Mouse (Mus musculus) splenic B cell, adult 2 months (primary cell): ENCODE measurements at regions not wholly inside any gene's neighbourhood (a gene's known extent, or its start where the extent isn't known, plus 50 kb on each side); places are given as distances from the start of the nearest gene placed in this dataset.

Source experiments
- DNase-seq: peaks from one replicate; pipeline ENCODE4 v3.0.0-alpha.2; 2011; ENCODE audit warnings: low read depth, low spot score
- H3K27me3 ChIP-seq: 2 replicates; pipeline ENCODE4 v1.6.1; 2012; ENCODE audit warnings: mild to moderate bottlenecking, low read length, moderate library complexity, mixed read lengths; ENCODE audit not compliant: control insufficient read depth, poor library complexity, insufficient read depth, severe bottlenecking
- H3K36me3 ChIP-seq: 2 replicates; pipeline ENCODE4 v1.6.1; 2012; ENCODE audit warnings: mild to moderate bottlenecking, low read length, moderate library complexity, mixed read lengths; ENCODE audit not compliant: control insufficient read depth, poor library complexity, insufficient read depth, severe bottlenecking

- H3K36me3 ChIP-seq = no peaks in the 10 kb centered on the region
- H3K27me3 ChIP-seq = no peaks in the 10 kb centered on the region
- no peak for DNase-seq
These were observed 231.6 kb upstream of the Nfe2l3 start for GRCm38 (mm10) chr6:51200837-51201236.

DNA sequence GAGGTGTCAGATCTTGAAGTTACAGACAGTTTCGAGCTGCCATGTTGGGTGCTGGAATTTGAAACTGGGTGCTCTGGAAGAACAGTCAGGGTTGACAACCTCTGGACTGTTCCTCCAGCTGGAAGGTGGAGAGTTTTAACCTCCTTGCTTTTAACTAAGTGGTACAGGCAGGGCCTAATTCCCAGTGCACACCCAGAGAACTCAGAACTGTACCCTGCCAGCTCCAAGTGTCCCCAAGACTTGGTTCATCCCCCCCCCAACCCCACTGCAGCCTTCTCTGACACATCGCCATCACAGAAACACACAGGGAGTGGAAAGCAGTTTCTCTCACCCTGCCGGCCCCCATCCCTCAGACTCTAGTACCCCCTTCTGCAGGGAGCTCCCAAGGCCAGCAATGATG is 228.2 kb upstream of the Nfe2l3 start:
- Histone ChIP-seq H3K27me3 (no peaks in the 10 kb centered on the region), H3K36me3 (no peaks in the 10 kb centered on the region)
- DNase-seq = no peak

DNA sequence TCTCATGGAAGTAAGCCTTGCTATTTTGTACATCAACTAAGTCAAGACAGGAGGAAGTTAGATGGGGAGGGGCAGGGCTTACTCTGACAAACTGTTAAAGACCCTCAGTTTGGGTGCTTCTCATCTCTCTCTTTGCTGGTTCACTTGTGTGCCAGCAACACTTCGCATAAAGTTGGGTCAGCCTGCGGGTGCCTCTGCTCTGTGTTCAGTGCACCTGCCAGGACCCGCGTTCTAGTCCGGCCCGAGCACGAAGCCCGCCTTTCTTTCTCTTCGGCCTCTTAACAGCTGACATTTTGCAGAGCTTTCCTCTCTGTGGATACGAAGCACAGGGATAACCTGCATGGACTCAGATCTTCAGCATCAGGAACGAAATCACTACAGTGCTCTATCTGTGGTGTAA is 227.1 kb upstream of the Nfe2l3 start:
- no peak for DNase-seq
- H3K27me3 ChIP-seq = no peaks in the 10 kb centered on the region

GRCm38 (mm10) chr6:51206712-51207505 is 225.6 kb upstream of the Nfe2l3 start:
- H3K36me3 ChIP-seq = no peaks in the 10 kb centered on the region
- DNase-seq = peak; percentile 74
- no peaks in the 10 kb centered on the region for H3K27me3 ChIP-seq

More for the DNA sequence above, 227.1 kb upstream of the Nfe2l3 start:
- no peaks in the 10 kb centered on the region for H3K36me3 ChIP-seq

DNA sequence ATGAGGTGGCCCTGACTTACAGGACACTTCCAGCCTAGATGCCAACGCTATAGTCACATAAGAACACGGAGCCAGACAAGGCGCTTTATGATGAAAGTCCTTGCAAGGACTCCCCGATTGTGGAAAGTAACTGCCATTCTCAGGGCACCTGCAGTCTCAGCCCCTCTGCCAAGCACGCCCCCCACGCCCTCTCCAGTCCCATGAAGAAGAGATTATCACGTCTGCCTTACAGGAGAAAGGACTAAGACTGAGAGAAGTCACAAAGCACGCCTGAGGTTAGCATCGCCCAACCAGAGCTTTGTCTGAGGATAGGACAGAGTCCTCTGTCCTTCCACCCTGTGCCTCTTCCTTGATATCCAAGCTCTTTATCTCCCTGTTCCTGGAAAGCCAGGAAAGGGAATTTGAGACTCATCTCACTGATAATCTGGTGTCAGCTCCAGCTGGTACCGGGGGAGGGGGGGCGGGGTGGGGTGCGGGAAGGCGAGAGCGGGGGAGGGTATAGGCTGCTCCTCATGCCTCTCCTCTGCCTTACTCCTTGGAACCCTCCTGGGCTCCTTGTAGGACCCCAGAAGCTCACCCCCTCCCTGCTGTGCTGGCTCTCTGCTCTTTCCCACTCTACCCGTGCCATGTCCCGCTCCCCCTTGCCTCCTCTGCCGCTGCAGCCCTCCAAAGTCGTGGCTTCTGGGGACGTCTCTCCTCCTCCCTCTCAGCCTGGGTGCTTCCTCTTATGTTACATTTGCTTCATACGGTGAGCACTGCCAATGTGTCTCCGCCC is 224.7 kb upstream of the Nfe2l3 start:
- Histone ChIP-seq H3K36me3 (no peaks in the 10 kb centered on the region), H3K27me3 (no peaks in the 10 kb centered on the region)
- no peak for DNase-seq

- peak; percentile 85 for DNase-seq
- Histone ChIP-seq H3K27me3 (no peaks in the 10 kb centered on the region), H3K36me3 (no peaks in the 10 kb centered on the region)
These were observed 223.6 kb upstream of the Nfe2l3 start for GRCm38 (mm10) chr6:51208660-51209396.

- DNase-seq = no peak
- H3K36me3 ChIP-seq = no peaks in the 10 kb centered on the region
- no peaks in the 10 kb centered on the region for H3K27me3 ChIP-seq
These were observed 221.1 kb upstream of the Nfe2l3 start for GRCm38 (mm10) chr6:51211418-51211817.

- DNase-seq = no peak
- no peaks in the 10 kb centered on the region for H3K36me3 ChIP-seq
- no peaks in the 10 kb centered on the region for H3K27me3 ChIP-seq
These were observed 220.3 kb upstream of the Nfe2l3 start for GRCm38 (mm10) chr6:51212216-51212615.

DNA sequence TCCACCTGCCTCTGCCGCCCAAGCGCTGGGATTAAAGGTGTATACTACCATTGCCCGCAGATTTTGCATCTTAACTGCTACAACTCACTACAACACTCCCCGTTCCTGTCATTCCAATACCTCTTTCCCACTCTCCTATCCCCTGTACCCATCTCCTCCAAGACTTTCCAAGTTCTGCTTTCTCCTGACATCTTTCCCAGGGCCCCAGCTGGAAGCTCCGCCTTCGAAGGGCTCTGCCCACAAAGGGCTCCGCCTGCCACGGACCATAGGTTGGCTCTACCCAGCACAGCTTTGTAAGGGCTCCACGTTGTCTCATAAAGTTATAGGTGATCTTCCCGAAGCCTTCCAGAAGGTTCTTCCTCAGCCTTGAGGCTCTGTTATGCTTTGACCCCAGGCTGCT is 217.1 kb upstream of the Nfe2l3 start:
- no peak for DNase-seq
- Histone ChIP-seq H3K27me3 (no peaks in the 10 kb centered on the region), H3K36me3 (no peaks in the 10 kb centered on the region)

- peaks cover 1% of the 10 kb centered on the region; the same call in 1 of the 2 replicates for H3K27me3 ChIP-seq
- H3K36me3 ChIP-seq = no peaks in the 10 kb centered on the region
- no peak for DNase-seq
These were observed 216.0 kb upstream of the Nfe2l3 start for GRCm38 (mm10) chr6:51216472-51216871.

- H3K36me3 ChIP-seq = no peaks in the 10 kb centered on the region
- peaks cover 1% of the 10 kb centered on the region; the same call in 1 of the 2 replicates for H3K27me3 ChIP-seq
- DNase-seq = no peak
These were observed 212.8 kb upstream of the Nfe2l3 start for GRCm38 (mm10) chr6:51219691-51220090.

DNA sequence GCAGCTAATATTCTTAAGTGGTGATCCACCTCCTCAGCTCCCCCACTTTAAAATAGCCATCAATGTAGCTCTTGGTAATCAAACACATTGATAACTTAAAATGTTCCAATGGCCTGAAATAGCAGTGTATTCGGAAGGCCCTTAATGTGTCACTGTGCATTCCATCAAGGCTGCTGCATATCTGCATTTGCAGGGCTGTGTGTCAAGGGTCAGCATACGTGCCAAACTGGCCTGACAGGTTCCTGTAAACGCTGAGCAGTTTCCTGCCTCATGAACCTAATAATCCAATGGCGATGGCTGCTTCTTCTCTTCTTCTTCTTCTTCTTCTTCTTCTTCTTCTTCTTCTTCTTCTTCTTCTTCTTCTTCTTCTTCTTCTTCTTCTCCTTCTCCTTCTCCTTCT is 211.7 kb upstream of the Nfe2l3 start:
- no peak for DNase-seq
- Histone ChIP-seq H3K27me3 (peaks cover 1% of the 10 kb centered on the region; the same call in 1 of the 2 replicates), H3K36me3 (no peaks in the 10 kb centered on the region)

- no peak for DNase-seq
- Histone ChIP-seq H3K27me3 (no peaks in the 10 kb centered on the region), H3K36me3 (no peaks in the 10 kb centered on the region)
These were observed 196.3 kb upstream of the Nfe2l3 start for GRCm38 (mm10) chr6:51236077-51236740.

DNA sequence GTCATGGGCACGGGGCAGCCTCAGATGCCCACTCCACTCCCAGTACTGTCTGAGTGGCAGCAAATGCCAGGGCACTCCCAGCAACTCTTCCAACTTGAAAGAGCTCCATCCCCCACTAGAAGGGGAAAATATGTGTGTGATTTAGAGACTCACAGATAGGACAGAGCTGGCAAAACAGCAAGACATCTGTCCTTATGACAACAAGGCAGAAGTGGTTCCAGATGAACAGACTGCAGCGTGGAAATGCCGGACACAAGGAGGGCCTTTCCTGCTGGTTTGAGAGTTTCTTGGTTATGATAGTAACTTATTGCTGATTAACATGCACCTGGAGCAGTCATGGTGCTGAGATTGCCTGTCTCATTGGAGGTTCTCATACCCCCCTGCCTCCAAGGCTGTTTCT is 192.4 kb upstream of the Nfe2l3 start:
- no peaks in the 10 kb centered on the region for H3K36me3 ChIP-seq
- H3K27me3 ChIP-seq = no peaks in the 10 kb centered on the region
- no peak for DNase-seq
